Comparison of ENCODE assay signal across 18 mouse cellular contexts in genomic region chr12:29297984-29298383, GRCm38 (mm10).
DNase-seq lines count a peak whose midpoint lies in the region.
"Had no signal": no experiment of that assay in that cellular context is flagged by ENCODE, and none has a peak within 500 bp of the region (broad histone marks: within the 10 kb centered on the region; RNA-seq: fewer than 3 reads in every experiment).

No protein-coding gene starts in this region.

- no peaks in the 10 kb centered on the region for H3K9me3 ChIP-seq in heart, embryonic 10.5 days
- H3K9me3 ChIP-seq: embryonic facial prominence, embryonic 13.5 days; embryonic facial prominence, embryonic 15.5 days; forebrain, embryonic 10.5 days; forebrain, embryonic 12.5 days had no signal

- no peaks in the 10 kb centered on the region for H3K36me3 ChIP-seq in heart, embryonic 10.5 days
- H3K36me3 ChIP-seq: embryonic facial prominence, embryonic 13.5 days; embryonic facial prominence, embryonic 15.5 days; forebrain, embryonic 10.5 days; forebrain, embryonic 12.5 days had no signal

- H3K27ac ChIP-seq in heart, embryonic 10.5 days = no peak overlapping the region
- H3K27ac ChIP-seq: embryonic facial prominence, embryonic 13.5 days; embryonic facial prominence, embryonic 15.5 days; forebrain, embryonic 10.5 days; forebrain, embryonic 12.5 days had no signal

- no peak overlapping the region for H3K4me3 ChIP-seq in heart, embryonic 10.5 days
- H3K4me3 ChIP-seq: embryonic facial prominence, embryonic 13.5 days; embryonic facial prominence, embryonic 15.5 days; erythroblast, embryonic 14.5 days; forebrain, embryonic 10.5 days; forebrain, embryonic 12.5 days had no signal

- 54% methylated on average over 5 of the region's 5 CpGs for WGBS in heart, embryonic 10.5 days

- peak; percentile 5 for DNase-seq in heart, adult 11 months
- DNase-seq in heart, embryonic 10.5 days (ENCODE audit: low spot score) = no peak
- peak; percentile 60 for DNase-seq in brain, adult 2 months (ENCODE audit: low read depth, low spot score)
- DNase-seq in embryo, embryonic 9.5 days (ENCODE audit: extremely low spot score) = no peak
- DNase-seq in cerebellum, postnatal 36 days = no peak
- DNase-seq: adrenal gland, adult 8-10 months; adrenal gland, postnatal 14 days; adrenal gland, postnatal 36 days; cerebellum, adult 11 months; cerebellum, adult 18-20 months; cerebellum, adult 8-10 months; cerebellum, adult 9-11 months; cerebellum, postnatal 14 days had no signal

- H3K4me1 ChIP-seq in heart, embryonic 10.5 days = no peaks in the 10 kb centered on the region
- H3K4me1 ChIP-seq: embryonic facial prominence, embryonic 13.5 days; embryonic facial prominence, embryonic 15.5 days; forebrain, embryonic 10.5 days; forebrain, embryonic 12.5 days had no signal

- H3K27me3 ChIP-seq in heart, embryonic 10.5 days (ENCODE audit: insufficient read depth, poor library complexity, severe bottlenecking) = no peaks in the 10 kb centered on the region
- H3K27me3 ChIP-seq: embryonic facial prominence, embryonic 13.5 days; embryonic facial prominence, embryonic 15.5 days; forebrain, embryonic 12.5 days had no signal

Comparison
In these comparisons a context has a peak if more than half of its experiments do, and no peak if none do; other contexts are left out.
1. DNase-seq: peak in heart, adult 11 months (single experiment) and brain, adult 2 months (single experiment); none in heart, embryonic 10.5 days (single experiment), embryo, embryonic 9.5 days (single experiment) and cerebellum, postnatal 36 days (0 of 2).